Mouse (Mus musculus) small intestine, adult 2 months (tissue): ENCODE measurements at regions not wholly inside any gene's neighbourhood (a gene's known extent, or its start where the extent isn't known, plus 50 kb on each side); places are given as distances from the start of the nearest gene placed in this dataset.

Experiments
- CTCF ChIP-seq: fragments of 200-500 bp; IDR thresholded peaks from 2 replicates; pipeline ENCODE4 v1.5.1; 2012; ENCODE audit warnings: low read depth, mild to moderate bottlenecking, control low read depth, inconsistent platforms, low read length, moderate library complexity, mixed read lengths; ENCODE audit not compliant: insufficient replicate concordance, insufficient read length; ENCODE audit errors: extremely low read depth
- POLR2A ChIP-seq: fragments of 200-500 bp; IDR thresholded peaks from 2 replicates; pipeline ENCODE4 v1.6.1; 2012; ENCODE audit warnings: low read depth, mild to moderate bottlenecking, control low read depth, inconsistent platforms, low read length, moderate library complexity

DNA sequence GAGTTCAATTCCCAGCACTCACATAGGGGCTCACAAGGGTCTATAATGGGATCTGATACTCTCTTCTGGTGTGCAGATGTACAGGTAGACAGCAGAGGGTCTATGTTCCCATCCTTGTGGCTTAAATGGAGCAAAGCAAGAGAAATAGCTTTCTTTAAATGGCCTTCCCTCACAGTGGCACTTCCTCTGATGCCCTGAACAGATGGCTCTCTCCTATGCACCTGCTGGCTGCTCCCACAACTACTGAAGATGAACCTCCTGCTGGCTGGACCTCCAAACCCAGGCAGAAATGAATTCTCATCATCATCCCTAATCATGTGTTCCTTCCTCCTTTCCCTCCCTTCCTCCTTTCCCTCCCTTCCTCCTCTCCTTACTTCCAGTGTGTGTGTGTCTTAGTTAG lies 110.9 kb upstream of the Atp1a1 start:
- TF ChIP-seq CTCF (no peak), POLR2A (no peak)
